Mouse (Mus musculus) c-Kit-positive CD71-positive TER-119-positive erythroid progenitor cells, embryonic 14.5 days (primary cell): ENCODE measurements around the gene Poln.

Source experiments
- DNase-seq: peaks from one replicate; pipeline ENCODE4 v3.0.0-alpha.2; 2013; ENCODE audit warnings: low spot score

Poln gene

GRCm38 (mm10) chr5:34105681-34106080 lies 63.6 kb downstream of the Poln start:
- DNase-seq: no peak

- DNase-seq: peak; percentile 34
These were observed 71.9 kb downstream of the Poln start for GRCm38 (mm10) chr5:34097333-34097732.

- DNase-seq: no peak
These were observed 76.2 kb downstream of the Poln start for GRCm38 (mm10) chr5:34093021-34093420.

GRCm38 (mm10) chr5:34032520-34032919 lies 136.7 kb downstream of the Poln start:
- no peak for DNase-seq

- DNase-seq: no peak
These were observed 138.2 kb downstream of the Poln start for GRCm38 (mm10) chr5:34031022-34031421.

GRCm38 (mm10) chr5:34030101-34030500 lies 139.1 kb downstream of the Poln start:
- no peak for DNase-seq

GRCm38 (mm10) chr5:34018968-34019367 lies 150.3 kb downstream of the Poln start:
- DNase-seq: no peak

- DNase-seq: no peak
These were observed 154.6 kb downstream of the Poln start for GRCm38 (mm10) chr5:34014652-34015051.

- no peak for DNase-seq
These were observed 161.8 kb downstream of the Poln start for GRCm38 (mm10) chr5:34007392-34007941.

- no peak for DNase-seq
These were observed 162.4 kb downstream of the Poln start for GRCm38 (mm10) chr5:34006832-34007231.

GRCm38 (mm10) chr5:34004618-34005017 lies 164.6 kb downstream of the Poln start:
- no peak for DNase-seq

- no peak for DNase-seq
These were observed 166.6 kb downstream of the Poln start for GRCm38 (mm10) chr5:34002636-34003035.

GRCm38 (mm10) chr5:34001401-34001800 lies 167.8 kb downstream of the Poln start:
- DNase-seq: no peak

GRCm38 (mm10) chr5:34000809-34001208 lies 168.4 kb downstream of the Poln start:
- DNase-seq: no peak

- DNase-seq: no peak
These were observed 169.7 kb downstream of the Poln start for GRCm38 (mm10) chr5:33999466-34000090.

- no peak for DNase-seq
These were observed 170.8 kb downstream of the Poln start for GRCm38 (mm10) chr5:33998505-33998877.

- no peak for DNase-seq
These were observed 171.3 kb downstream of the Poln start for GRCm38 (mm10) chr5:33997829-33998504.

GRCm38 (mm10) chr5:33997051-33997741 lies 172.1 kb downstream of the Poln start:
- no peak for DNase-seq

GRCm38 (mm10) chr5:33996694-33997045 lies 172.6 kb downstream of the Poln start:
- no peak for DNase-seq

- DNase-seq: no peak
These were observed 173.2 kb downstream of the Poln start, which contains the start of gene Nat8l for GRCm38 (mm10) chr5:33995843-33996693. TSS of gene Nat8l (plus strand) at chr5:33995984.

GRCm38 (mm10) chr5:33994671-33995625 lies 174.3 kb downstream of the Poln start:
- DNase-seq: no peak
